Mouse (Mus musculus): ENCODE measurements around the gene Mogs. TPM values are rescaled to one million over a fixed set of nuclear protein-coding genes. Genes with fewer than 3 reads are reported as not detected.

Mogs gene
- 10 to 100 TPM; 24.4 to 27.3 TPM for total RNA-seq (2021)
- long read RNA-seq, experiment 1, transcript Mogs-201 (4 exons, 2,780 nt), result major isoform, 41 of 57 reads
- long read RNA-seq, experiment 1, partial matches to known transcripts, result 8 of 57 reads
- long read RNA-seq, experiment 1, other reads (novel, unspliced or antisense), result 4 of 57 reads
- long read RNA-seq, experiment 2, transcript Mogs-202 (2 exons, 684 nt), result minor isoform, 6 of 64 reads
- long read RNA-seq, experiment 2, transcript Mogs-201 (4 exons, 2,780 nt), result major isoform, 52 of 64 reads
- long read RNA-seq, experiment 2, partial matches to known transcripts, result 0 of 64 reads
- long read RNA-seq, experiment 2, other reads (novel, unspliced or antisense), result 6 of 64 reads

DNA sequence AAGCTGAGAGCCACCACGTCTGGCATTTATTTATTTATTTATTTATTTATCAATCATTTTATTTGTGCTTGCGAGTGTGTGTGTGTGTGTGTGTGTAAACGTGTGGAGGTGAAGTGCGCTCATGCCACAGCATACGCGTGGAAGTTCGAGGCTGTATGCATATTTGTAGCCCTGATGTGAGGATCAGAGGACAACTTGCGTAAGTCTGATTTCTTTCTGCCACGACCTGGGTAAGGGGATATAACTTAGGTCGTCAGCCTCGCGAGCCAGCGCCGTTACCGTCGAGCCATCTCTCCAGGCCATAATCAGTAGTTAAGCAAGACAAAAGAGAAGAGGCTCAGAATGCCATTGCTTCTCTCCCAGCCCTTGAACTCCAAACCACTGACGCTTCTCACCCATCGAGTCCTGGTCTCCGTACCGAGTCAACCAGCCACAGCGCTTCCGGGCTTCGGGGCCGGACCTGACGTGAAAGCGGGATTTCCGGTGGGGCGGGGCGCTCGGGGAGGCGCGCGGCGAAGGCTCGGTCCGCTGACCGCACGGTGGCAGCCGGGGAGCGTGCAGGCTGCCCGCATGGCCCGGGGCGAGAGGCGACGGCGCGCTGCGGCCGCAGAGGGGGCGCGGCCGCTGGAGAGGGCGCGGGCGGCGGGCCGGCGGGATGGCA, at the start of gene Mogs:
Gene Mogs, plus strand, starts transcription at position 486 of the 661 bp plus-strand sequence.
- peak; percentile 86 to 93 for DNase-seq (ENCODE audit: low spot score in 2 of 2)
- intact Hi-C loops (cut with DNase I), result loop anchor here (5.0 kb wide), 1 partner anchor 42 kb away; the partner anchor contains the start of genes 1700003E16Rik and Wdr54

DNA sequence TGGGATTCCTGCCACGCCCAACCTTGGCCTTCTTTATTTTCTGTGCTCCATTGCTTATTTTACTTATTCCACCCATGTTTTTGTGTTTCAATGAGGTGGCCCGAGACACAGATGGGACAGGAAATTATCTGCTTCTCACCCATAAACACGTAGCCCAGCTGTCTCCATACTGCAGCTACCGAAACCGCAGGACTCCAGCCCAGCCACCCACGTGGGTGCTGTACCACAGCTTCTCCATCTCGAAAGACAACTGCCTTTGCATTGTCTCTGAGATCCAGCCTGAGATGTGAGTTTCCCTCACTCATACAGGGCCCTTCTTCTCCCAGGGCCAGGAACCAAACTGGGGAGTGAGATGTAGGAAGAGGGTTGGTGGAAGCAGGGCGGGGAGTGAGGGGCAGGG, 49.3 kb upstream of the Mogs start:
- intact Hi-C loops (cut with DNase I), result no loop called here
- DNase-seq (ENCODE audit: low spot score in 2 of 2), result no peak

DNA sequence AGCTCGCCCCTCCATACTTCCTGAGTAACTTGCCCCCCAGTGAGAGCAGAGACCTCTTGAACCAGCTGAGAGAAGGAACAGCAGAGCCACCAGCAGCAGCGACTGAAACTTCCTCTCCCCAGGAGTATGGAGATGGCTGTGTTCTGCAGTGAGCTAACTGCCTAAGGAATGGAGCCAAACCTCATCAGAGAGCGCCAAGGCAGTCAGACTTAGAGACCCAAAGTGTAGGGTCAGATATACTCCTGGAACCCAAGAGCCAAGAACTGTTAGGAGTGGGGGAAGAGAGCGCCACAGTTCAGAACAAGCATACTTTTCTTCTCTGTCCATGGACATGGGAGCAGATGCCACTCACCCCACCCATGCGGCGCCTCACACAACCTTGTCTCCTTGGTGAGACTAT, 48.9 kb upstream of the Mogs start:
- no peak for DNase-seq (ENCODE audit: low spot score in 2 of 2)
- intact Hi-C loops (cut with DNase I), result no loop called here

DNA sequence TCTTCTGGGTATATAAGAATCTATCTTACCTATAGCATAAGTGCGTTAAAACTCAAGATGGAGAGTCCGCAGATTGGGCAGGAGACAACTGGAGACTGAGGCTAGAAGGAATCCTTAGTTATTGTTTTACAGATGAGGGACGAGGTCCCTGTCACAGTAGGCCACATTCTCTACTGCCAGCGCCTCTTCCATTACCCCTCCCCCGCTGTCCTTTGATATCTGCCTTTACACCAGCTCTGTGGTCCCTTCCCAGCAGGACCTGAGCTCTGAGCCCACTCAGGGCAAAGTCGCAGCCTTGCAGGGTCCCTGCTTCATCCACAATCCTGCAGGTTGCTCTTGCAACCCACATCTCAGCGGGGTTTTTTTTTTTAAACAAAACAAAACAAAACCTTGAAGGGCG, 47.1 kb upstream of the Mogs start:
- intact Hi-C loops (cut with DNase I), result no loop called here
- no peak for DNase-seq (ENCODE audit: low spot score in 2 of 2)

DNA sequence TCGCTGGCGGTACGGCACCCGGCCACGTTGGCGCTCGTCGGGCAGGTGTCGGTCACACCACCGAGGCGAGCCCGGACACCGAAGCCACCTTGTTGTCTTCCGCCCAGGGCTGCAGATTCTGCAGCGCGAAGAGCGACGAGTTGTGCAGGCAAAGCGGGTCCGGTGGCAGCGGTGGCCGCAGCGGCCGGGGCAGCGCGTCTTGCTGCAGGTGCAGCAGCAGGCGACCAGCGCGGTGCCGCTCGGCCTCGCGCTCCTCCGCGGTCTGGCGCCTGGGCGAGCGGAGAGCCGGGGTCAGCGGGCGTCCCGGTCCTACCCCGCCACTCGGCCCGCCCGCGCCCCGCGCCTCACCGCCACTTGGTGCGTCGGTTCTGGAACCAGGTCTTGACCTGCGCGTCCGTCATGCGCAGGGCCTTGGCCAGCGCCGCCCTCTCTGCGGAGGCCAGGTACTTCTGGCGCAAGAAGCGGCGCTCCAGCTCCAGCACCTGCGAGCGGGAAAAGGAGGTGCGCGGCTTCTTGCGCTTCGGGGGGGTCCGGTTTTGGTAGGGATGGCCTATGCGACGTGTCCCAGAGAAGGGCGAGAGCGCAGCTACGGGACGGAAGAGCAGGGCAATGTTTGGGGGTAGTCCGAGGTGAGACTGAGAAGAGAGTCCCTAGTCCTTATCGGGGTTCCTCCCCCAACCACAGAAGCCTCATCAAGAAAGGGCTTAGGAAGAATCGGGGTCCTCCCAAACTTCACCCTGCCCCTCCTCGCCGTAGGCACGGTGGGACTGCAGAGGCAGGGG, 46.4 kb upstream of the Mogs start:
- DNase-seq (ENCODE audit: low spot score in 2 of 2), result no peak
- intact Hi-C loops (cut with DNase I), result no loop called here

DNA sequence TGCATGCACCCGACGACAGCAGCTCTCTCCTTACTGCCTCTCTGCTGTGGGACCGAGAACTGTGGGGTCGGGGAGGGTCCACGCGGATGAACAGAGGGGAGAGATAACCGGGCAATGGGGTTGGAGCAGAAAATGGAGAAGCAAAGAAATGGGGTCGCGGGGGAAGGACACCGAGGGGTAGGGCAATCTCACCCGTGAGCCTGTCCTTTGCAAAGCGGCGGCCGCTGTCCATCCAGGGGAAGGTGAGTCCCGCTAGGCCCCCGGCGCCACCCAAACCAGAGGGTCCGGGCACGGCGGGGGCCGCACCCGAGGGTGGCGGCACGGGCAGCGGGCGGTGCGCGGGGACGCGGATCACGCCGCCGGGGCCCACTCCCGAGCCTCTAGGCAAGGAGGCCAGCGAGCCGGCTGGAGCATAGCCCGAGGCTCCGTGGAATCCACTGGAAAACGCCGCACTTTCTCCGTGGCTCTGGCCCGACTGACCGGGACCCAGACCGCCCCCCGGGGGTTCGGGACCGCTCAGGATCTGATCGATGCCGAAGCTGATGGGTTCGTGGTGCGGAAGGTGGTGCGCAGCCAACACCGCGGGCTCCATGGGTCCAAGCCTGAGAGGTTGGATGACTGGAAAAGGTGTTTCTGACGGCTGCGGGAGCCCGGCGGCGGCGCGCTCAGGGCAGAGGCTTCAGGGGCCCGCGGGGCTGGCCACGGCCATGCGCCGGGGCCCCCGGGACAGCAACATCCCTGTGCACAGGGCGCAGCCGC, 45.6 kb upstream of the Mogs start:
- intact Hi-C loops (cut with DNase I), result no loop called here

DNA sequence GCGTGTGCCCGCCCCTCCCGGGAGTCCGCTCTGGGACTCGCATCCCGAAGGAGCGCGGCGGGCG, 45.2 kb upstream of the Mogs start, which contains the start of gene Tlx2:
Gene Tlx2, minus strand, starts transcription at position 47 of the 64 bp plus-strand sequence.
- no peak for DNase-seq (ENCODE audit: low spot score in 2 of 2)
- intact Hi-C loops (cut with DNase I), result no loop called here

More for the DNA sequence above, 45.6 kb upstream of the Mogs start:
- DNase-seq (ENCODE audit: low spot score in 2 of 2), result no peak

DNA sequence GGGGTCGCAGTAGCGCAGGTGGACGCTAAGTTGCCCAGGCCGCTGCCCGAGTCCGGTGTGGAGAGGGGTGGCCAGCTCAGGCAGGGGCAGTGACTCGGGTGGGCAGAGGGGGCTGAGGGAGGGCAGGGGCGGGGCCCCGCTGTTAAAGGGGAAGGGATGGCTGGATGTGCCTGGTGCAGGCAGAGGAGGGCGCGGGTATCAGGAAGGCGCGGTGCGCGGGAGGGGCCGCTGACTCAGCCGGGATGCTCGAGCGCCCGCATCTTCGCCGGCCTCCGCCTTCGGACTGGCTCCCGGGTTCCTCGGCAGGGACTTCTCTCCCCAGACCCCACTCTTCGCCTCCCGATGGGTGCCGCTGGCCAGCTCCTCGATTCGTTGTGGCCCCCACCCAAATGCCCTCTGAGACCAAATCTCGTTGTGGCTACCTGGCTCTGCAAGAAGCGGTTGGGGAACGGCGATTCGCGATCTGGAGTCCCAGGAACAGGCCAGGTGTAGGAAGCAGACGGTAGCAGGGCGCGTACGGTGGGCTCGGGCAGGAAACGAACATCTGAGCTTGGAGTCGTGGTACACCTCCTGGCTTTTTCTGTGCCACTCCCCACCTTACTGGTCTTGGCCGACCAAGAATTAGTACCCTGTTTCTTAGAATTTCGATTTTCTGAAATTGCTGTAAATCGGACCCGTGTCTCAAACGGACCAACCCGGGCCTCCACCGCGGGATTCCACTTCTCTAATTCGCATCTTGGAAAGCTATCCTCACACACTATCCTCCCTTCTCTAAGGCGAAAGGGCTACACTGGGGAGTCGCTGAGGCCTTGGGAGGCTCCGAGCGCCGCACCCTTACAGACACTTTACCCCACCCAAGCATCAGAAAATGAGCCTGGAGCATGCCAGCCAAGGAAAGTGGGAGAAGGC, 44.7 kb upstream of the Mogs start:
- no peak for DNase-seq (ENCODE audit: low spot score in 2 of 2)
- intact Hi-C loops (cut with DNase I), result no loop called here

DNA sequence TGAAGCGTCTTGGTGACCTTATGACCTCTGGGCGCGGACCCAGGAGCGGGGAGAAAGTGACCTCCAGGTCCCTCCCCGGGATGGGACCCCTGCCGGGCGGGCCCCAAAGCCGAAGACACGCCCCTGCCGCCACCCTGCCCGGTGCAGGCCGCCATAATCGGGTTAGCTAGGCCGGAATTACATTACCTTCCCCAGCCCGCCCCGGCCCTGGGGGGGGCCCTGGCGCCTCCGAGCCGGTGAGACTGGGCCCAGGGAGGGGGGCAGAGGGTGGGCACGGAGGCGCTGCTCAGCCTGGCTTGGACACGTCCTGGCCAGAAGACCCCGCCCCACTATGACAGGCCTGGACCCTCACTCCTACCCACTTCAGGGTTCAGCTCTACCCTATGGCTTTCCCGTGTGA, 44.1 kb upstream of the Mogs start:
- intact Hi-C loops (cut with DNase I), result no loop called here
- DNase-seq (ENCODE audit: low spot score in 2 of 2), result no peak

DNA sequence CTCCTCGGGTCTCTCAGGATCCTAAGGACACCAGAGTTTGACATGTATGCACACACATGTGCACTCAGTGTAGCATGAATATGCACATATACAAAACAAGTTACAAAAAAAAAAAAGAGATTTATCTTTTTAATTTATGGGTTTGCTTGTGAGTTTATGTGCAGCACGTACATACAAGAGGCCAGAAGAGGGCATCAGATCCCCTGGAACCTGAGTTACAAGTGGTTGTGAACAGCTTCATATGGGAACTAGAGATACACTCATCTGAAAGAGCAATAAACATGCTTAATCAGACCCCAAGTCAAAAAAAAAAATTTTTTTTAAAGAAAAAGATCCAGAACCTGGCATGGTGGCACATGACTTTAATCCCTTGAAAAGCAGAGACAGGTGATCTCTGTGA, 40.3 kb upstream of the Mogs start:
- intact Hi-C loops (cut with DNase I), result loop anchor here (5.0 kb wide), 1 partner anchor 78 kb away; no protein-coding TSS in a partner anchor

DNA sequence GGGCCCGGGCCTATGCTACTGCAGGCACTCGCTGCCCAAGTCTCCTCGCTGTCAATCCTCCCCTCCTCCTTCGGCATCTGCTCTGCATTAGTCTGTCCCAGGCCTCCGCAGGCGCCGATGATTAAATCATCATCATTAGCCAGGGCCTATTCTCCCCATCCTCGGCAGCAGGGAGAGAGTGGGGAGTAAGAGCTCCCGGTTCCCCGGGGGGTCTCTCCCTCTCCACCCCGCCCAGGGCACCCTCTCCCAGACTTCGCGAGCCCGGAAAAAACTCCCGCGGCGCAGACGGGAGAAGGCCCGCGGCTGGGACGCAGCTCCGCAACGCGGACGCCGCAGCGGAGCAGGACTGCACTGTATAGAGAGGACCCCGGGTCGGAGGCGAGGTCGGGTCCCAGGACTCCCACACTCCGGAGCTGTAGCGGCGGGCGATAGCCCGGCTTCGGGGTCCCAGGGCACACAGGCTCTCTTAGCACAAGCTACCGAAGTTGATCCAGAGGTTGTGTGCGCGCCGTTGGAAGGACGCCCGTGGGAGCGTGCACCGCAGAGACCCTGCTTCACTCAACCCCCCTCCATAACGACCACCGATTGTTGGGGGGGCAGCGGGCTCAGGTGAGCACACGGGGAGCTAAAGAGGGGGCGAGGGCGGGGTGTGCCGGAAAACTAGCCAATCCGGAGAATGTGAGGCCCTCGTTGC, 37.5 kb upstream of the Mogs start, which contains the start of gene Pcgf1:
Gene Pcgf1, plus strand, starts transcription at position 240 of the 694 bp plus-strand sequence.
- peak in 1 of 2 experiments; percentile 35 for DNase-seq (ENCODE audit: low spot score in 2 of 2)
- intact Hi-C loops (cut with DNase I), result loop anchor here (5.0 kb wide), 1 partner anchor 80 kb away; no protein-coding TSS in a partner anchor

More for the DNA sequence above, 40.3 kb upstream of the Mogs start:
- no peak for DNase-seq (ENCODE audit: low spot score in 2 of 2)

DNA sequence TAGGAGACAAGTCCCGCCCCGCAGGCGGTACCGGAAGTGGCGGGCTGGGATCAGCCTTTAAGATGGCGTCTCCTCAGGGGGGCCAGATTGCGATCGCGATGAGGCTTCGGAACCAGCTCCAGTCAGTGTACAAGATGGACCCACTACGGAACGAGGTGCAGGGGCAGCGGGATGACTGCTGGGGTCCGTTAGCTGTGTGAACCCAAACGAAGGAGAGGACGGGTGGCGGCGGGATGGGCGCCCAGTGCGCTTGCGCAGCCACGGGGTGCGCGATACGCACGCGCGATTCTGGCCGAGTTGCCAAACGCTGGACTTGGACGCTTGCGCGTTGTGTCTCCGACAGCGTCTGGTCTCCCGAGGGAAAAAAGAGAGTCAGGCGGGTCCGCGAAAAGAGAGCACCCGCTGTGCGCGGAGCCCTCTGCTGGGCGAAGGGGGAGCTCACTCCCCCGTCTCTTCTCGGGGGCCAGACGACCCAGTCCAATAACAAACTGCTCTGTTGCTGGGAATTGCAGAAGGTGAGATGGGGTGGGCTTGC, 36.9 kb upstream of the Mogs start:
- intact Hi-C loops (cut with DNase I), result loop anchor here (5.0 kb wide), 1 partner anchor 81 kb away; no protein-coding TSS in a partner anchor
- DNase-seq (ENCODE audit: low spot score in 2 of 2), result peak; percentile 98 to 99

DNA sequence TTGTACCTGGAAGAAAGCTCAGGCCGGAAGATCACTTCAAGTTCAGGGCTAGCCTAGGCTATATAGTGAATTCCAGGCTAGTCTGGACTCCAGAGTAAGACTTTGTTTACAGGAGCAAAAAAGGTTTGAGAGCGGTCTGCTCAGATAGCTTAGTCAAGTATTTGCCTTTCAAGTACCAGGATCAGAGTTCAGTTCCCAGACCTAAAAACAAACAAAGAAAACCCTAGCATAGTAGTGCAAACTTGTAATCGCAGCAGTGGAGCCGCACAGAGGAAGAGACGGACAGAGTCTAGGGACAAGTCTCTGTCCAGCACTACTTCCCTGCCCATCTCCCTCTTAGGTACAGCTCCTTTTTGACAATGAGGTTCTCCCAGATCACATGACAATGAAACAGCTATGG, 35.1 kb upstream of the Mogs start:
- no peak for DNase-seq (ENCODE audit: low spot score in 2 of 2)
- intact Hi-C loops (cut with DNase I), result no loop called here

DNA sequence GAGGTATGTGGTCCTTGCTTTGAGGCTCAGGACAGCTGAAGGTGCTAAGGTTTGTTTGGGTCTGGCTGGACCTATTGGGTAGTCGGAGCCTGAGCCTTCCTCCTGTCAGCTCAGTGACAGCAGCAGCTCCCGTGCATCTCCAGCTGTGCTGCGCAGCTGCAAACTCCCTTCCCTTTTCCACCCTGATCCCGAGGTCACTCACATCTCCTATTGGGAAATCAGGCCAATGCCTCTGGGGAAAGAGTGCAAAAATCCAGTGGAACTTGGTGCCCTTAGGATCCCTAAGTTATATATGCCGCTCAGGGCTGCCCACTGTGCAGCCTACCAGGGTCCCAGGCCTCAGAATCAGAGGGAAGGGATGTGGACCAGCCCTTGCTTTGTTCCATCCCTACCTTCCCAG, 31.8 kb upstream of the Mogs start:
- intact Hi-C loops (cut with DNase I), result no loop called here
- no peak for DNase-seq (ENCODE audit: low spot score in 2 of 2)

DNA sequence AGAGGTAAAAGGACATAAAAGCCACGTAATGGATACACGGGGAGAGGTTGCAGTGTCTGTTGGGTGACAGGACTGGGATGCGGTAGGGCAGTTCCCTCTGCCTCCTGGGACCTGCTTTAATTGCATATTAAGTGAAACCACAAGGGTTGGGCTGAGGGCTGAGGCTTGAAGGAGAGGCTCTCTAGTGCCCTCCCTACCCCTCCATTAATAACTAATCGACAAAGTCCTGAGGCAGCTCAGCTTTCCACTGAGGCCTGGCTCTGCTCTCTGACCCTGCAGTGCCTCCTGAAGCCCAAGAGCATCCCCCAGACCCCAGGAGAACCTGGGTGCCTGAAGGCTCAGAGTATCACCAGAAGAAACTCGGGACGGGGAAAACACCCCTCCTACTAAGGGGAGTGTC, 30.8 kb upstream of the Mogs start:
- intact Hi-C loops (cut with DNase I), result no loop called here
- DNase-seq (ENCODE audit: low spot score in 2 of 2), result no peak

DNA sequence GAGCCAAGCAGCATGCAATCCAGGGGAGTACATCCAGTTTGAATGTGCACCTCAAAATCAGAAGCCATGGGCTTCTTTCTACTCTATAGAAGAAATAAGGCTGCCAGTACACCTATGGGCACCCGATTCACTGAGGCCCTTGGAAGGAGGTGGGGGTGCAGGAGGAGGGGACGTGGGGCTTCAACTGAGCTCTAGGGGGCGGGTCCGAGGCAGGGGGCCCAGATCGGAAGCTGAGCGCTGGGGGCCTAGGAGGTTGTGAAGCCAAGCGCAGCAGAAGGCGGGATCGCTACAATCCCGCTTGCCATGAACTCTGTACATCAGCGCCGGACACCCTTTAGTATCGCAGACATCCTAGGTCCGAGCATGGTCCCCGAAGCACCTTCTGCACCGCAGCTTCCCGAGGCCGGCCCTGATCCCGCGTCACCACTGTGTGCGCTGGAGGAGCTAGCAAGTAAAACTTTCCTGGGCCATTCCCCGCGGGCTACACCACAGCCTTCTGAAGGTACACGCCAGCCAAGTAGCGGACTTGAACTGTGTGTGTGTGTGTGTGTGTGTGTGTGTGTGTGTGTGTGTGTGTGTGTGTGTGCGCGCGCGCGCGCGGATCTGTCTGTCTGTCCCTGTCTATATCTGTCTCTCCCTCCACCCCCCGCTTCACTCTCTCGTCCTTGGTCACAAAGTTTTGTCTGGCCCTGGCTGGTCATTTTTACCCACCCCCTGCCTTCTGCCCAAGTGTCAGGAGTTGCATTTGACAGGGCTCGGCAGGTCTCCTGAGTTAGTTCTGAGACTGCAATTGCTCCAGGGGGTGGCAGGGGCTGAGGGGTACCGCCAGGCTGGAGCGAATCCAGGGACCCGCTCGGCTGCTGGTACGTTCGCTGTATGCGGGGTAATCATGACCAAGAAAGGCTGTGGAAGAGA, 28.9 kb upstream of the Mogs start, which contains the start of gene Lbx2:
Gene Lbx2, plus strand, starts transcription at position 247 of the 915 bp plus-strand sequence.
- intact Hi-C loops (cut with DNase I), result no loop called here
- no peak for DNase-seq (ENCODE audit: low spot score in 2 of 2)

Data from left cerebral cortex, postnatal 14 days (tissue).